Mouse (Mus musculus) lung, embryonic 16.5 days (tissue): Measurements from ENCODE around the gene Smg7. TPM values are rescaled to one million over a fixed set of nuclear protein-coding genes. Genes with fewer than 3 reads are reported as not detected.

Source experiments
- ATAC-seq: fragments of 200-750 bp; cut with Nextera tagmentation; 2 replicates; pipeline ENCODE4 v1.8.0; 2017; ENCODE audit warnings: low read depth, mild to moderate bottlenecking, moderate library complexity
- H3K27ac ChIP-seq: fragments of 300-500 bp; sonication (generic); 2 replicates; pipeline ENCODE4 v1.5.1; 2014; ENCODE audit warnings: mild to moderate bottlenecking, control low read depth, low read length
- H3K27me3 ChIP-seq: fragments of 300-500 bp; sonication (generic); 2 replicates; pipeline ENCODE4 v1.6.1; 2014; ENCODE audit warnings: low read depth, low read length, mixed read lengths; ENCODE audit not compliant: control insufficient read depth, insufficient read depth
- H3K36me3 ChIP-seq: fragments of 300-500 bp; sonication (generic); 2 replicates; pipeline ENCODE4 v1.6.1; 2014; ENCODE audit warnings: low read length; ENCODE audit not compliant: control insufficient read depth, insufficient read depth
- H3K4me1 ChIP-seq: fragments of 300-500 bp; sonication (generic); replicated peaks from 2 replicates; pipeline ENCODE4 v1.6.1; 2014; ENCODE audit warnings: low read length, mixed read lengths; ENCODE audit not compliant: control insufficient read depth, insufficient read depth
- H3K4me2 ChIP-seq: fragments of 300-500 bp; sonication (generic); 2 replicates; pipeline ENCODE4 v1.6.1; 2014; ENCODE audit warnings: low read depth, low read length, control low read depth
- H3K4me3 ChIP-seq: fragments of 300-500 bp; sonication (generic); 2 replicates; pipeline ENCODE4 v1.5.1; 2014; ENCODE audit warnings: mild to moderate bottlenecking, low read length, control low read depth
- H3K9ac ChIP-seq: fragments of 300-500 bp; sonication (generic); 2 replicates; pipeline ENCODE4 v1.6.1; 2014; ENCODE audit warnings: low read length, control low read depth
- H3K9me3 ChIP-seq: fragments of 300-500 bp; sonication (generic); 2 replicates; pipeline ENCODE4 v1.6.1; 2016; ENCODE audit warnings: low read length; ENCODE audit not compliant: control insufficient read depth
- WGBS: fragments of 180-500 bp; shearing (Covaris S2); extraction: QIAGEN DNeasy Blood & Tissue Kit; methylation state at CpG from one replicate; pipeline ENCODE4 v1.1.7; 2014; 5-methylcytosine and 5-hydroxymethylcytosine counted together
- polyA plus RNA-seq: library from polyadenylated mRNA; unstranded; fragments of >200 nt; fragmentation: Nextera tagmentation; extraction: Ambion mirVana; gene quantifications from 2 replicates; pipeline ENCODE4 v1.2.1, GENCODE M21; 2015

The Smg7 gene
- polyA plus RNA-seq, 1 experiment from 2014 or later, result 27.8 TPM

DNA sequence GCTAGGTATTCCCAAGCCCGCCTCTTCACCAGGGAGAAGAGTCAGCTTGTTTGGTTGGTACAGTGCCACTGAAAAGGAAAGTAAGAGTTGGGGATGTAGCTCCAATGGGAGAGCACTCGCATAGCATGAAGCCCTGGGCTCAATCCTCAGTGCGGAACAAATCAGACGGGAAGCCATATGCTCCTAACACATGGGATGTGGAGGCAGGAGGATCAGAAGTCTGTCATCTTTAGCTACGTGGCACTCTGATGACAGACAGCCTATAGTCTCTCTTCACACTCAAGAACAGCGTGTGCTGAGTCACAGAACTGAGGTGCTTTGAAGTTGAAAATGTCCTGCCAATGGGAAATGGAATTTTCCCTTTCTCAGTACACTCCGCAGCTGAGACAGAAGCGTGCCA lies 71.4 kb downstream of the Smg7 start:
- 84% methylated on average over 8 of the region's 8 CpGs for WGBS
- Histone ChIP-seq H3K36me3 (no peaks in the 10 kb centered on the region; the same call in 1 of the 2 replicates), H3K9me3 (no peaks in the 10 kb centered on the region), H3K4me3 (no peak overlapping the region), H3K27ac (no peak overlapping the region), H3K9ac (no peak overlapping the region), H3K27me3 (no peaks in the 10 kb centered on the region), H3K4me1 (no peaks in the 10 kb centered on the region), H3K4me2 (no peak overlapping the region)
- no peak for ATAC-seq

DNA sequence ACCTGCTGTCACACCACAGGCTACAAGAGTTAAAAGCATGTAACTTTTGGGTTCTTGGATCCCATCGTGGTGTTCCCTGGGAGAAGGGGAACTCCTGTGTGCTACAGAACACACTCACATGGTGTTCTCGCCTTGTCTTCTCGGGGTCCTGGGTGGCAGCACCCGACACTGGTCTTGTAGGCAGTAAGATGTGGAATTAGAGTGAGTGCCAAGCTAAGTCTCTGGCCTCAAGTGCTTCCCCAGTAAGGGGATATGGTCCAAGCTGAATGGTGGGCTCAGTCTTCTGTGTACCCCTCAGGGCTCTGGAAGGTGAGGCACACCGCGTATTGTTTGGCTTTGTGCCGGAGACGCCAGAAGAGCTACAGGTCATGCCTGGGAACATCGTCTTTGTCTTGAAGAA lies 72.4 kb downstream of the Smg7 start:
- Histone ChIP-seq H3K36me3 (no peaks in the 10 kb centered on the region), H3K27ac (no peak overlapping the region), H3K4me1 (no peaks in the 10 kb centered on the region), H3K9ac (no peak overlapping the region), H3K9me3 (no peaks in the 10 kb centered on the region), H3K27me3 (no peaks in the 10 kb centered on the region), H3K4me3 (no peak overlapping the region), H3K4me2 (no peak overlapping the region)
- no peak for ATAC-seq
- 89% methylated on average over 9 of the region's 9 CpGs for WGBS

DNA sequence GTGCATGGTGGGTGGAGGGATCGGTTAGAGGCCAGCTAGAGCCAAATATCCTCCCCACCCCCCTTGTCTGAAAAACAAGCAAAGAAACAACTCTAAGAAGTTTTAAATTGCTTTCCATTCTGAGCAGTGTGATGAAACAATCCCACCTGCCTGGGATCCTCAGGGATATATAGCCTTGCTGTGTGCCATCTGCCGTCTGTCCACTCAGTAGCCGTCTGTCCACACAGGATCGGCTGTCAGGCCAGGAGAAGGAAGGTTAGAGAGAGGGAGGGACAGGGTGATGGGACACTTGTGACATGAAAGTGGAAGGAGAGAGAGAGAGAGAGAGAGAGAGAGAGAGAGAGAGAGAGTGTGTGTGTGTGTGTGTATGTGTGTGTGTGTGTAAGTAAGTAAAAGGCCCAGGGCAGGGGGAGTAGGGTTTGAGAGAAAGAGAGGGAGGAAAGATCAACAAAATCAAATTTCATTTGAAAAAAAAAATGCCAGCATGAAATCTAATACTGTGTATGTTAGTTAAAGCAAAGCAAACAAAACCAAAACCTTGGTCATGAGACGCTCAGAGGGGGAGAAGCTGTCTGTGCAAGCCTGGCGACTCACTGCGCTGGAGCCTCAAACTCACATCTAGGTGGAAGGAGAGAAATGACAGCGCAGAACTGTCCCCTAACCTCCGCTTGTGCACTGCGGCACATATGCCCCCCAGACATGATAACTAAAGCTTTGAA lies 73.7 kb downstream of the Smg7 start:
- Histone ChIP-seq H3K36me3 (no peaks in the 10 kb centered on the region), H3K27ac (no peak overlapping the region), H3K4me3 (no peak overlapping the region), H3K9me3 (no peaks in the 10 kb centered on the region), H3K4me1 (no peaks in the 10 kb centered on the region), H3K4me2 (no peak overlapping the region), H3K9ac (no peak overlapping the region), H3K27me3 (no peaks in the 10 kb centered on the region)
- ATAC-seq, result no peak
- 58% methylated on average over 10 of the region's 10 CpGs for WGBS

- no peak for ATAC-seq
- Histone ChIP-seq H3K4me3 (no peak overlapping the region), H3K36me3 (no peaks in the 10 kb centered on the region), H3K9me3 (no peaks in the 10 kb centered on the region), H3K4me1 (no peaks in the 10 kb centered on the region), H3K4me2 (no peak overlapping the region), H3K27ac (no peak overlapping the region), H3K9ac (no peak overlapping the region), H3K27me3 (no peaks in the 10 kb centered on the region)
- 72% methylated on average over 5 of the region's 5 CpGs for WGBS
Observed at GRCm38 (mm10) chr1:152828168-152828567, 74.3 kb downstream of the Smg7 start.

GRCm38 (mm10) chr1:152826446-152826845 lies 76.0 kb downstream of the Smg7 start:
- Histone ChIP-seq H3K27me3 (no peaks in the 10 kb centered on the region), H3K27ac (no peak overlapping the region), H3K4me2 (no peak overlapping the region), H3K9me3 (no peaks in the 10 kb centered on the region), H3K4me3 (no peak overlapping the region), H3K4me1 (no peaks in the 10 kb centered on the region), H3K9ac (no peak overlapping the region), H3K36me3 (no peaks in the 10 kb centered on the region)
- WGBS, result 78% methylated on average over 5 of the region's 5 CpGs
- no peak for ATAC-seq

GRCm38 (mm10) chr1:152824206-152824605 lies 78.2 kb downstream of the Smg7 start:
- Histone ChIP-seq H3K27me3 (no peaks in the 10 kb centered on the region), H3K4me1 (no peaks in the 10 kb centered on the region), H3K36me3 (no peaks in the 10 kb centered on the region), H3K9me3 (no peaks in the 10 kb centered on the region), H3K27ac (no peak overlapping the region), H3K9ac (no peak overlapping the region), H3K4me2 (no peak overlapping the region), H3K4me3 (no peak overlapping the region)
- 66% methylated on average over 9 of the region's 9 CpGs for WGBS
- ATAC-seq, result no peak

DNA sequence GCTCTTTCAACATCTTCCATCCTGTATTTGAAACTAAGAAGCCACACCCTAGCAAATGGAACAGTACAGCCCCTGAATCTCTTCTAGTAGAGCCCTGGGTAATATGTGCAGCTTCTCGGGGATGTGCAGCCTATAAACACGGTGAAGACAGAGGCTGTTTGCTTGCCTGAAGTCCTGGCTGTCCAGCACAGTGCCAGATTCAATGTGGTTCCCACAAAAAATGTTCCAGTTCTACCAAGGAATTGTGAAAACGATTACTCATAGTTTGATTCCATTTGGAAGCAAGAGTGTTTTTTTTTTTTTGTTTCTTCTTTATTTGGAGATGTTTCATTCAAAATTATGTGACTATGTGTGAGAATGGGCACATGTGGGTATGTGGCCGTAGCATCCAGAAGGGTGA lies 80.7 kb downstream of the Smg7 start:
- H3K9me3 ChIP-seq, result no peaks in the 10 kb centered on the region
- 87% methylated on average over 4 of the region's 4 CpGs for WGBS

DNA sequence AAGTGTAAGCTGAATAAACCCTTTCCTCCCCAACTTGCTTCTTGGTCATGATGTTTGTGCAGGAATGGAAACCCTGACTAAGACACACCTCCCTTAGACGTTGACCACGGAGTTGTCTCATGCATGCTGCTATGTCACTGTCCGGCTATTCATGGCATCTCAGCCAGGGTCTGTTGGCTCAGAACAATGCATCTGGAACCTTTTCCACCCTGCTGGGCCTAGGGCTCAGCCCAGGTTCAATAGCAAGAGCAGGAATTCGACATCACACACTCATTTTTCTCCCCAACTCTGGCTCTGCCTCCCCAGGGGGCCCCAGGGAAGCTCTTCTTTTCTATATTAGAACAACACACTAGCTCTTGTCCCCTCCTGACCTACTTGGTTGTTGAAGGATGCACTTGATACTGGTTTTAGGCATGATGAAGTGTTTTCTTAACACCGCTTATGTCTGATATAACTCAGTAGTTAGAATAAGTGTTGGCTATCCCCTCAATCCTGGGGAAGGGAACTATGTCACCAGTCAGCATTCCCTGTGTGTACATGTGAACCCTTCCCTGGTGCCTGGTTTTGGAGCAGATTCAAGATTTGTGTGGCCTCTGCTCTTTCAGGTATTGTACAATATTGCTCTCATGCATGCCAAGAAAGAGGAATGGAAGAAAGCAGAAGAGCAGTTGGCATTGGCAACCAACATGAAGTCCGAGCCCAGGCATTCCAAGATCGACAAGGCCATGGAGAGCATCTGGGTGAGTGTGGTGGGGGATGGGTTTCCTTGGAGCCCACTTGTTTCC lies 81.3 kb downstream of the Smg7 start:
- H3K4me3 ChIP-seq, result no peak overlapping the region
- no peak for ATAC-seq
- H3K4me2 ChIP-seq, result no peak overlapping the region
- H3K27me3 ChIP-seq, result no peaks in the 10 kb centered on the region
- no peaks in the 10 kb centered on the region for H3K36me3 ChIP-seq
- WGBS, result 72% methylated on average over 7 of the region's 7 CpGs
- H3K27ac ChIP-seq, result no peak overlapping the region
- no peak overlapping the region for H3K9ac ChIP-seq
- no peaks in the 10 kb centered on the region for H3K4me1 ChIP-seq
- H3K9me3 ChIP-seq, result no peaks in the 10 kb centered on the region

More for the DNA sequence above, 80.7 kb downstream of the Smg7 start:
- H3K27ac ChIP-seq, result no peak overlapping the region
- ATAC-seq, result no peak
- H3K27me3 ChIP-seq, result no peaks in the 10 kb centered on the region
- H3K36me3 ChIP-seq, result no peaks in the 10 kb centered on the region
- H3K9ac ChIP-seq, result no peak overlapping the region
- no peak overlapping the region for H3K4me2 ChIP-seq
- H3K4me1 ChIP-seq, result no peaks in the 10 kb centered on the region
- H3K4me3 ChIP-seq, result no peak overlapping the region

DNA sequence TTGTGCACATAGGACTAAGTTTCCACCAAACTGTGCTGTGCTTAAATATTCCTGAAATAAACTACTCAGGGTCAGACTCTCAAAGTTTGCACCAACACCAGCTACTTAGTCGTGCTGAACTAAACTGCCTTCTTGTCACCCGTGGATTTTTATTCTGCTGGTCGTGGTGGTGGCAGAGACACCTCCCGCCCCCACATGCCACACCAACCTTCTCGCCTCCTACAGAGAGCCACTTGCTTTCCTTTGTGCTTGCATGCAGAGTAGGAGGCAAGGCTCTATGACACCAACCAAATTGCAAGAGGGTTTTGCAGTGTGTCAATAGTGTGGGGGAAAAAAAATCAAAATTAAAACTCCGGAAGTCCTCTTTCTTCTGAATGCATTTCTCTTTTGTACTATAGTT lies 82.9 kb downstream of the Smg7 start:
- Histone ChIP-seq H3K4me1 (peaks cover 8% of the 10 kb centered on the region), H3K36me3 (no peaks in the 10 kb centered on the region), H3K4me3 (no peak overlapping the region), H3K9me3 (no peaks in the 10 kb centered on the region), H3K27me3 (no peaks in the 10 kb centered on the region), H3K4me2 (no peak overlapping the region), H3K27ac (no peak overlapping the region), H3K9ac (no peak overlapping the region)
- 70% methylated on average over 6 of the region's 6 CpGs for WGBS
- no peak for ATAC-seq
